Mouse (Mus musculus): ENCODE results near the gene Spa17.

- TF ChIP-seq EP300 (optimal IDR thresholded peaks at IDR 0.05), result no peak
- no peak for TF ChIP-seq CTCF (IDR thresholded peaks at IDR 0.05; ENCODE audit: low read depth)
Observed at GRCm38 (mm10) chr9:37567454-37567853, 46.1 kb downstream of the Spa17 start.
